Mouse (Mus musculus) Patski (cell line): ENCODE measurements at regions not wholly inside any gene's neighbourhood (a gene's known extent, or its start where the extent isn't known, plus 50 kb on each side); places are given as distances from the start of the nearest gene placed in this dataset.
"Not testable (repeated sequence)": the region's sequence is repeated elsewhere in the genome, so short reads cannot be mapped to it uniquely, and the experiment has no call there.

Source experiments
- ATAC-seq: fragments of 100-300 bp; one replicate; pipeline ENCODE4 v1.8.0; 2021
- CTCF ChIA-PET: fragments of 350-600 bp; sonication (Branson Sonifier 250); formaldehyde crosslinking; loops from one replicate; lab custom pipeline; 2022; ENCODE audit warnings: inconsistent platforms; lab: Charles Lee
- POLR2A ChIA-PET: fragments of 350-600 bp; sonication (Branson Sonifier 250); formaldehyde crosslinking; loops from one replicate; lab custom pipeline; 2022; ENCODE audit warnings: antibody characterized with exemption, inconsistent platforms; lab: Charles Lee
- DNase-seq: peaks from one replicate; pipeline ENCODE4 v3.0.0-alpha.2; 2011; ENCODE audit warnings: low read depth, low spot score
- H3K27me3 ChIP-seq: fragments of 371-371 bp; one replicate; pipeline ENCODE4 v1.5.1; 2021
- CTCF ChIP-seq: fragments of 100-300 bp; IDR thresholded peaks from one replicate; pipeline ENCODE4 v1.5.1; 2021
- in situ Hi-C: fragments of 300-500 bp; cut with MboI; formaldehyde crosslinking; loops from 3 replicates; pipeline ENCODE4 v1.11.1; 2018; ENCODE audit warnings: low pct_unique_long_range_greater_than_20kb, mixed read lengths

DNA sequence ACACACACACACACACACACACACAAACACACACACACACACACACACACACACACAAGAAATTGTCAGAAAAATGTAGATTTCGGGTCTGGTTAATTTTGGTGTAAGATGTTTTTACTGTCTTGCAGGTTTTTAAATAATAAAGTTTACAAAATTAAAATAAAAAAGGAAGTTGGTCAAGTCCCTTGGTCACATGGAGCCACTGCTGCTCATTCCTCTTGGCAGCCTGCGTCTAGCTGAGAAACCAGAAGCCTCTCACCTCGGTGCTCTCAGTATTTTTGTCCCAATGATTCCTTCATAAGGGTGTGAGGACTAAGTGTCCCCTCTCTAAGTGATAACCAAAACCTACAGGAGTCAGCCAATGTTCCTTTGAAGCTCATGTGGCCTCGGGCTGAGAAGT is 76.8 kb upstream of the Smg1 start:
- ATAC-seq (no peak), DNase-seq (no peak)
- ChIA-PET CTCF (interaction anchor here (0.7 kb wide), 1 partner anchor 197 kb away, joined by 3 read pairs; no protein-coding TSS in a partner anchor), POLR2A (no interaction called here)
- H3K27me3 ChIP-seq: no peaks in the 10 kb centered on the region
- TF ChIP-seq CTCF: no peak
- in situ Hi-C loops: no loop called here

DNA sequence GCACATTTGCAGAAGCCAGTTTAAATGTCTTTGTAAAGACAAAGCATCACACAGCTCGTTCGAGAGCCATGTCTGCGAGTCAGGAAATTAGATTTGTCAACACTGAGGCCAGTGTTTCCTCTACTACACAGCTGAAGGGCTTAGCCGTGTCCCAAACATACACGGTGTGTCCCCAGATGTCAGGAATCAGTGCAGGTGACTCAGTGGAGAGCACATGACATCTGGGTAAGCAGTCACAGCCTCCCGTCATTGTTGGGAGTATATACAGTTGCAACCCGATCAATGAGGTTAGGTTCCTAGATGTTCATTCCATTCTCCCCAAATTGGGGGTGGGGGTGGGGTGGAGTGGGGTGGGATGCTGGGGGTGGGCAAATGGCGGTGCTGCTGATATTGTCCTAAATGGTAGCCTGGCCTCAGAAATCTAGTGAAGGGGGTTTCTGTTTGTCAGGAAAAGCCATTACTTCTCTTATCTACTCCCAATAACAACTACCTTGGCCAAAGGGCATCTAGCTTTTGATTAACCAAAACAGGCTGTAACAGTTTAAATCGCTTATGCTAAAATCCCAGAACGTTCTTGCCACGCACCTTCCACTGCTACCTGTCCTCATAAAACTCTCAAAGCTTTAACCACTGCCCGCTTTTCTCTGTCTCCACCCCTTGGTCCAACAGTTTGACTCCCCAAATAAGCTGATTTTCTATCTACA is 75.1 kb upstream of the Smg1 start:
- DNase-seq (no peak), ATAC-seq (no peak)
- H3K27me3 ChIP-seq: no peaks in the 10 kb centered on the region
- ChIA-PET CTCF (no interaction called here), POLR2A (no interaction called here)
- no peak for TF ChIP-seq CTCF
- in situ Hi-C loops: loop anchor here (5.0 kb wide), 1 partner anchor 204 kb away; no protein-coding TSS in a partner anchor

DNA sequence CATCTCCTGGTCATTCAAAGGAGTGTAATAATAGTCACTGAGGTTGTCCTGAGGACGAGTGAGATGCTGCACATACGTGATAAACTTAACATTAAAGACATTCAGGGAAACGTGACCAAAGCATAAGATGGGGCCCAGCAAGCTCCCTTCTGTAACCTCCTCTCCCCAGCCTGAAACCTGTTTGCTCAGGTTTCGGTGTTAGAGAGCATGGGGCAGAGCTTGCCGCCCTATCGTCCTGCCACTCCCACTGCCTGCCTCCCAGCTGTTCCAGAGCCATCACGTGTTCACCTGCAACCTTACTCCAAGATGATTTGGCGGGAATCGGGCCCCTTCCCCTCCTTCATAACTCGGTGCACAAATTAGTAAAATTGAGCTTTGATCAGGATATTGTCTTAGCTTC is 71.4 kb upstream of the Smg1 start:
- not testable (repeated sequence) for H3K27me3 ChIP-seq, DNase-seq, ATAC-seq
- in situ Hi-C loops: loop anchor here (5.0 kb wide), 3 partner anchors 42 to 207 kb away; no protein-coding TSS in a partner anchor
- CTCF ChIA-PET: interaction anchor here (0.7 to 1.9 kb wide), 7 partner anchors 10 to 89 kb away, joined by 3 to 10 read pairs (median 3); no protein-coding TSS in a partner anchor
- POLR2A ChIA-PET: interaction anchor here (1.2 kb wide), 1 partner anchor 47 kb away, joined by 3 read pairs; no protein-coding TSS in a partner anchor

DNA sequence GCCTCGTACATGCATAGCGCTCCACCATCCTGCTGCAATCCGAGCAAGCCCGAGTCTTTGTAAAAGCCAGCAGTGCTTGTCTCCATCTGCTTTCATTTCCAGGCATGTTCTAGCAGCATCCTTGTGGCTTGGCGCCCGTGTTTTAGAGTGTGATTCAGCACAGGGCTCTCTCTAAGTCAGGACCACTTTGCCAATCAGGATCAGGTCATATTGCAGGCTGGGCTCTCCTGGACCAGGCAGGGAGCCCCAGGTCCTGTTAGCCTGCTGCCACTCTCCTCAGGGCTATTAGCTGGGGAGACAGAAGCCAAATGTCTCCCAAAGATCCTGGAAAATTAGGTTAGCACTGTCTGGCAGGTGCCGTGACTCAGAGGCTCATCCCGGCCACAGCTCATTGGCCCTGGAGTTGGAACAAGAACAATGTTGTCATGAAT is 70.8 kb upstream of the Smg1 start:
- POLR2A ChIA-PET: interaction anchor here (0.5 to 1.2 kb wide), 2 partner anchors 48 to 99 kb away, joined by 3 to 4 read pairs; no protein-coding TSS in a partner anchor

DNA sequence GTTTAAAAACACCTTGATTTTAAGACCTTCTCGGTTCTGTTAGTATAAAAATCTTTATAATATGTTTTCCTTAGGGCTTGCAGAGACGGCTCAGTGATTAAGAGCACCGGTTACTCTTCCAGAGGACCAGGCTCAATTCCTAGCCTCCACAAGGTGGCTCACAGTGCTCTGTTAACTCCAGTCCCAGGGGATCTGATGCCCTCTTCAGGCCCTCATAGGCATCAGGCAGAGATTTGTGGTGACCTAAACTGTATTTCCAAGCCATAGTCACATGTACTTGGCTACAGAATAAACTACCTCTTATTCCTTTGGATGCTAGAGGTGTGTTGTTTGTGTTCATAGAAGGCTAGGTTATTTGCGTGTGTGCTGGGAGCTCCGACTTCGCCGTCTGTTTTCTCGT is 70.3 kb upstream of the Smg1 start:
- in situ Hi-C loops: loop anchor here (5.0 kb wide), 2 partner anchors 43 to 128 kb away; no protein-coding TSS in a partner anchor
- no peak for ATAC-seq
- H3K27me3 ChIP-seq: no peaks in the 10 kb centered on the region
- TF ChIP-seq CTCF: peak; percentile 83
- ChIA-PET POLR2A (interaction anchor here (0.5 to 1.2 kb wide), 2 partner anchors 48 to 99 kb away, joined by 3 to 4 read pairs; no protein-coding TSS in a partner anchor), CTCF (interaction anchor here (0.7 to 1.9 kb wide), 7 partner anchors 9 to 127 kb away, joined by 3 to 10 read pairs (median 3); no protein-coding TSS in a partner anchor)
- no peak for DNase-seq

More for the DNA sequence above, 70.8 kb upstream of the Smg1 start:
- TF ChIP-seq CTCF: no peak
- DNase-seq: no peak
- in situ Hi-C loops: loop anchor here (5.0 kb wide), 2 partner anchors 43 to 128 kb away; no protein-coding TSS in a partner anchor
- CTCF ChIA-PET: interaction anchor here (0.7 to 1.9 kb wide), 8 partner anchors 8 to 126 kb away, joined by 3 to 10 read pairs (median 3); no protein-coding TSS in a partner anchor
- peak; percentile 79 for ATAC-seq
- no peaks in the 10 kb centered on the region for H3K27me3 ChIP-seq

DNA sequence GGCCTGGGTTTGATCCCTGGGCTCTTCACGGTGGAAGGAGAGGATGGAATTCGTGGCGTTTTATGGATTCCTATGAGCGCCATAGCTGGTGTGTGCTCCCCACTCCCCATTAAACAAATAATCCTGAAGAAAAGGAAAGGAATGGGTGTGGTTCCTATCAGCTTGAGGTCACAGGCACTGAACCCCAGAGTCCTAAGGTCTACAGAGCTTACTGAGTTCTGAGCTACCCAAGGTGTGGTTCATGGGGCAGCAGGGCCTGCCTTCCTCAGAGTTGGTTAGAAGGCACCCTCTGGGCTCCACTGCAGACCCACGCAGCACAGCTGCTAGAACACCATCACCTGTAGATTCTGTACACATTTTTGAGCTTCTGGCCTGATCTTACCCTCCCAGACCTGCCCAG is 66.3 kb upstream of the Smg1 start:
- H3K27me3 ChIP-seq: no peaks in the 10 kb centered on the region
- TF ChIP-seq CTCF: no peak
- ChIA-PET CTCF (interaction anchor here (1.0 to 2.6 kb wide), 4 partner anchors 21 to 128 kb away, joined by 3 to 14 read pairs (median 5); no protein-coding TSS in a partner anchor), POLR2A (interaction anchor here (0.8 kb wide), 1 partner anchor 110 kb away, joined by 13 read pairs; no protein-coding TSS in a partner anchor)
- in situ Hi-C loops: loop anchor here (5.0 to 10.0 kb wide), 5 partner anchors 48 to 375 kb away; partner anchors contain the start of gene Tmc5
- no peak for DNase-seq
- ATAC-seq: no peak

DNA sequence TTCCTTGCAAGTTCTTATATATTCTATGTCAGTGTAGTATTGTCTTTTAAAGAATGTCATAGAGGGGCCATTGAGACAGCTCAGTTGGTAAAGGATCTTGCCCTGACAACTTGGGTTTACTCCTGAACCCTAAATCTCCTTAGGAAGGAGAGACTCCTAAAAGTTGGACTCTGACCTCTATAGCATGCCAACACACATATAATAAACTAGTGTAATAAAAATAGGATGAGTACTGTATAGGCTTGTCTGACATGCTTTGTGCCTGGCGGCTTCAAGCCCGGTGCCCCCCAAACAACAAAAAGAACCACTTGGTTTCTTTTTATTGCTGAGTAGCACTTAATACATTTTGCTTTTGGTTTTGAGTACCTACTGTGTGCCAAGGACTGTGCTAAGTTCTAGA is 65.4 kb upstream of the Smg1 start:
- ChIA-PET POLR2A (no interaction called here), CTCF (no interaction called here)
- in situ Hi-C loops: loop anchor here (5.0 to 10.0 kb wide), 3 partner anchors 98 to 376 kb away; partner anchors contain the start of gene Tmc5
- H3K27me3 ChIP-seq: no peaks in the 10 kb centered on the region
- no peak for DNase-seq
- no peak for ATAC-seq
- TF ChIP-seq CTCF: no peak

DNA sequence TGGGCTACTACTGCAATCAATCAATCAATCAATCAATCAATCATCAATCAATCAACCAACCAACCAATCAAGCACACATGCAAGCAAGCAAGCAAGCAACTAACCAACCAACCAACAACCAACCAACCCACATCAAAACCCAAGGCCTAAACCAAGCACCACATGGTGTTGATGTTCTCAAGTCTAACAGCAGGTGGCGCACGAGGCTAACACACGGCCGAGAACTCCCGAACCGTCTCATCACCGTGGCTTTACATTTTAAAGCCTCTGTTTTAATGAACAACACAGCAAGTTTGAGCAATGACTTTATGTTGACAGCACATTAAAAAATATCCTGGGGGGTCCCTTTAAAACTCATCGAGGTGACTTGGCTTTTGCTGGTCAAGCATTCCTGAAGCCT is 61.3 kb upstream of the Smg1 start:
- CTCF ChIA-PET: interaction anchor here (1.0 to 4.9 kb wide), 10 partner anchors 10 to 216 kb away, joined by 3 to 26 read pairs (median 4); partner anchors contain the start of gene Syt17
- no peak for DNase-seq
- TF ChIP-seq CTCF: peak; percentile 81
- no peak for ATAC-seq
- in situ Hi-C loops: loop anchor here (5.0 to 10.0 kb wide), 3 partner anchors 102 to 380 kb away; partner anchors contain the start of gene Tmc5
- H3K27me3 ChIP-seq: no peaks in the 10 kb centered on the region
- POLR2A ChIA-PET: interaction anchor here (0.8 kb wide), 1 partner anchor 100 kb away, joined by 4 read pairs; no protein-coding TSS in a partner anchor

DNA sequence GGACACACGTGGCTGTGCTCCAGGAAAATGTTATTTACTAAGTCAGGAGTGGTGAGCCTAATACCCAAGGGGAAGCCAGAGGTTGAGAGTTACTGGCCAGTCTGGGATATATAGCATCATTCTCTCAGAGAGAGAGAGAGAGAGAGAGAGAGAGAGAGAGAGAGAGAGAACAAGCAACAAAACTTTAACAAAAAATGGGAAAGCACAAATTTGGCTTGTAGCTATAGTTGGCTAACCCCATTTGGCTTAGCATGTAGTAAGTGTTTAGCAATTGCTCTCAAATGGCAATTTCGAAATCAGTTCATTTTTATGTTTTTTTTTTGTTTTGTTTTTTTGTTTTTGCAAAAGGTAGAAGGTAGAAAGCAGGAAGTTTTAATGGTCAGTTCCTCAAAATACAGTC is 60.9 kb upstream of the Smg1 start:
- CTCF ChIA-PET: interaction anchor here (0.7 to 4.9 kb wide), 7 partner anchors 60 to 157 kb away, joined by 3 to 26 read pairs (median 7); partner anchors contain the start of gene Syt17
- no peak for TF ChIP-seq CTCF
- ATAC-seq: no peak
- in situ Hi-C loops: loop anchor here (10.0 kb wide), 2 partner anchors 290 to 380 kb away; partner anchors contain the start of gene Tmc5
- H3K27me3 ChIP-seq: no peaks in the 10 kb centered on the region
- POLR2A ChIA-PET: interaction anchor here (0.7 to 0.8 kb wide), 2 partner anchors 101 to 133 kb away, joined by 3 to 4 read pairs; no protein-coding TSS in a partner anchor
- DNase-seq: no peak

DNA sequence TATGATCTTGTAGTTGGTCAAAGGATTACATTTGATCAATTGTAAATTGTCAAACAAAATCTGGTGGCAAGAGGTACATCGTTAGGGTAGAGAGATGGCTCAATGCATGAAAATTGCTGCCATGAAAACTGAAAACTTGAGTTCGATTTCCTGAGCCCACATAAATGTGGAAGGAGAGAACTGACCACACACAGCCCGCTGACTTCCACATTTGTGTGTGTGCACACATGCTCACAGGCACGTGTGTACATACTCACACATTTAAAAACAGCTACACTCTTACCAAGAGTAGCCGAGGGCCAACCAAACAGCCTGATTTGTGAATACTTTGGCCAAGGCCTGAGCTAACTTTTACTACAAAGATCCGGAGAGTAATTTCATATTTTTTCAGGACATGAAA is 60.5 kb upstream of the Smg1 start:
- in situ Hi-C loops: loop anchor here (10.0 kb wide), 2 partner anchors 291 to 381 kb away; partner anchors contain the start of gene Tmc5
- no peak for TF ChIP-seq CTCF
- ChIA-PET POLR2A (interaction anchor here (0.7 kb wide), 1 partner anchor 133 kb away, joined by 3 read pairs; no protein-coding TSS in a partner anchor), CTCF (interaction anchor here (0.7 to 4.9 kb wide), 5 partner anchors 106 to 157 kb away, joined by 3 to 26 read pairs (median 7); partner anchors contain the start of gene Syt17)
- no peak for ATAC-seq
- no peaks in the 10 kb centered on the region for H3K27me3 ChIP-seq
- DNase-seq: no peak
